Mouse (Mus musculus) forebrain, embryonic 14.5 days (tissue): ENCODE measurements at regions not wholly inside any gene's neighbourhood (a gene's known extent, or its start where the extent isn't known, plus 50 kb on each side); places are given as distances from the start of the nearest gene placed in this dataset.

Experiments used
- ATAC-seq: fragments of 200-750 bp; cut with Nextera tagmentation; 2 replicates; pipeline ENCODE4 v1.8.0; 2017; ENCODE audit warnings: mild to moderate bottlenecking, moderate library complexity
- DNase-seq: peaks from one replicate; pipeline ENCODE4 v3.0.0-alpha.2; 2015; ENCODE audit warnings: low spot score
- H3K27ac ChIP-seq: fragments of 300-500 bp; sonication (generic); 2 replicates; pipeline ENCODE4 v1.5.1; 2014; ENCODE audit warnings: low read depth, mild to moderate bottlenecking, control low read depth, low read length, moderate library complexity
- H3K27me3 ChIP-seq: fragments of 300-500 bp; sonication (generic); replicated peaks from 2 replicates; pipeline ENCODE4 v1.6.1; 2014; ENCODE audit warnings: low read length, control low read depth, mixed read lengths; ENCODE audit not compliant: control insufficient read depth, insufficient read depth
- H3K36me3 ChIP-seq: fragments of 300-500 bp; sonication (generic); 2 replicates; pipeline ENCODE4 v1.6.1; 2014; ENCODE audit warnings: low read length, control low read depth; ENCODE audit not compliant: control insufficient read depth, insufficient read depth
- H3K4me1 ChIP-seq: fragments of 300-500 bp; sonication (generic); 2 replicates; pipeline ENCODE4 v1.6.1; 2014; ENCODE audit warnings: antibody characterized with exemption, low read length, control low read depth; ENCODE audit not compliant: control insufficient read depth, insufficient read depth
- H3K4me2 ChIP-seq: fragments of 300-500 bp; sonication (generic); 2 replicates; pipeline ENCODE4 v1.6.1; 2014; ENCODE audit warnings: mild to moderate bottlenecking, control low read depth, low read length
- H3K4me3 ChIP-seq: fragments of 300-500 bp; sonication (generic); 2 replicates; pipeline ENCODE4 v1.5.1; 2014; ENCODE audit warnings: low read depth, low read length, control low read depth
- H3K9ac ChIP-seq: fragments of 300-500 bp; sonication (generic); 2 replicates; pipeline ENCODE4 v1.6.1; 2014; ENCODE audit warnings: mild to moderate bottlenecking, low read length, control low read depth, moderate library complexity
- H3K9me3 ChIP-seq: fragments of 300-500 bp; sonication (generic); replicated peaks from 2 replicates; pipeline ENCODE4 v1.6.1; 2016; ENCODE audit warnings: low read length, control low read depth, mixed read lengths; ENCODE audit not compliant: control insufficient read depth
- WGBS: fragments of 180-500 bp; shearing (Covaris S2); extraction: QIAGEN DNeasy Blood & Tissue Kit; methylation state at CpG from one replicate; pipeline ENCODE4 v1.1.7; 2014; 5-methylcytosine and 5-hydroxymethylcytosine counted together

GRCm38 (mm10) chr3:115821627-115822026, 66.0 kb upstream of the Dph5 start:
- H3K9me3 ChIP-seq = no peaks in the 10 kb centered on the region
- H3K27me3 ChIP-seq = no peaks in the 10 kb centered on the region
- H3K4me3 ChIP-seq = no peak overlapping the region
- no peak overlapping the region for H3K4me2 ChIP-seq
- no peaks in the 10 kb centered on the region for H3K36me3 ChIP-seq
- 98% methylated on average over 2 of the region's 2 CpGs for WGBS
- H3K27ac ChIP-seq = no peak overlapping the region
- no peak for ATAC-seq
- no peak overlapping the region for H3K9ac ChIP-seq
- no peaks in the 10 kb centered on the region for H3K4me1 ChIP-seq
- DNase-seq = no peak

GRCm38 (mm10) chr3:115822491-115822890, 65.1 kb upstream of the Dph5 start:
- Histone ChIP-seq H3K4me3 (no peak overlapping the region), H3K27ac (no peak overlapping the region), H3K9ac (no peak overlapping the region), H3K4me1 (no peaks in the 10 kb centered on the region), H3K36me3 (no peaks in the 10 kb centered on the region), H3K4me2 (no peak overlapping the region), H3K9me3 (no peaks in the 10 kb centered on the region), H3K27me3 (no peaks in the 10 kb centered on the region)
- WGBS = 62% methylated on average over 6 of the region's 6 CpGs
- DNase-seq = no peak
- no peak for ATAC-seq

GRCm38 (mm10) chr3:115823741-115824140, 63.9 kb upstream of the Dph5 start:
- H3K27me3 ChIP-seq = no peaks in the 10 kb centered on the region
- H3K4me1 ChIP-seq = no peaks in the 10 kb centered on the region
- H3K4me3 ChIP-seq = no peak overlapping the region
- H3K9me3 ChIP-seq = no peaks in the 10 kb centered on the region
- DNase-seq (no peak), ATAC-seq (no peak)
- no peaks in the 10 kb centered on the region for H3K36me3 ChIP-seq
- H3K27ac ChIP-seq = no peak overlapping the region
- no peak overlapping the region for H3K9ac ChIP-seq
- no peak overlapping the region for H3K4me2 ChIP-seq
- WGBS = 89% methylated on average over 5 of the region's 5 CpGs

GRCm38 (mm10) chr3:115824792-115825191, 62.8 kb upstream of the Dph5 start:
- Histone ChIP-seq H3K9ac (no peak overlapping the region), H3K4me1 (no peaks in the 10 kb centered on the region), H3K27ac (no peak overlapping the region), H3K4me2 (no peak overlapping the region), H3K27me3 (no peaks in the 10 kb centered on the region), H3K9me3 (no peaks in the 10 kb centered on the region), H3K4me3 (no peak overlapping the region), H3K36me3 (no peaks in the 10 kb centered on the region)
- no peak for ATAC-seq
- no peak for DNase-seq
- WGBS = 61% methylated on average over 2 of the region's 2 CpGs

GRCm38 (mm10) chr3:115835381-115835780, 52.3 kb upstream of the Dph5 start:
- ATAC-seq = no peak
- Histone ChIP-seq H3K27me3 (no peaks in the 10 kb centered on the region), H3K4me1 (no peaks in the 10 kb centered on the region), H3K9me3 (no peaks in the 10 kb centered on the region), H3K27ac (no peak overlapping the region), H3K9ac (no peak overlapping the region), H3K36me3 (no peaks in the 10 kb centered on the region), H3K4me2 (no peak overlapping the region), H3K4me3 (no peak overlapping the region)
- no peak for DNase-seq

- Histone ChIP-seq H3K27ac (no peak overlapping the region), H3K36me3 (no peaks in the 10 kb centered on the region), H3K4me3 (no peak overlapping the region), H3K4me1 (no peaks in the 10 kb centered on the region), H3K27me3 (no peaks in the 10 kb centered on the region), H3K4me2 (no peak overlapping the region), H3K9ac (no peak overlapping the region), H3K9me3 (no peaks in the 10 kb centered on the region)
- 85% methylated on average over 1 of the region's 1 CpGs for WGBS
- DNase-seq (no peak), ATAC-seq (no peak)
These were observed 49.9 kb upstream of the Dph5 start for GRCm38 (mm10) chr3:115837617-115838216.
